Mouse (Mus musculus): ENCODE data around the gene Lrrn4. TPM values are rescaled to one million over a fixed set of nuclear protein-coding genes. Genes with fewer than 3 reads are reported as not detected.

Lrrn4 gene
- polyA plus RNA-seq, 1 experiment = not detected

DNA sequence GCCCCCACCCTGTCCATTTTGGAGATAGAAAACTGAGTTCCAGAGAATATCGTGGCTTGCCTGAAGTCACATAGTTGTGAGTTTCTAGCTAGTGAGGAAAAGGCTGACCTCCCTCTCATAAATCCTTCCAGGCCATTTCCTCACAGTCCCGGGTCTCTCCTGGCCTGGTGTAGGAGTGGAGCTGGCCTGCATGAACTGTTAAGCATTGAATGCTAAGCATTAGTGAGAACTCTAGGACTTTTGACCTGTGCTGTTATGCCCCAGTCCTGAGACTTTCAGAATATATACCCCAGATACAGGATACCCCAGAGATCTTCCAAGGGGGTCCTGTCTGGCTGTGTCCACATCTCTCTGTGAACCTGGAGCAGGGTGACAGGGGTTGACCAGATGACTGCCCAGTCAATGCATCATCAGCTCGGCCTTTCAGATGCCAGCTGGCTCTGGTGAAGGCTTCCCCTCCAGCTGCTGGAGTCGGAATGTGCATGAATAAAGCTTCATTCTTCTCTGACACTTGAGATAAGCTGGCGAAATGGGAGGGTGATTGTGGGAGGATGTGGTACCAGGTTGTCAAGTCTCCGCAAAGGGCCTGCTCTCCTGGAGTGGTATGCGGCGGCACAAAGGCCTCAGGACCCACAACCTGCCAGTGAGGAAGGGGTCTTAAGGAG is 3.7 kb upstream of the Lrrn4 start:
- TF ChIP-seq POLR2A (IDR thresholded peaks at IDR 0.05; ENCODE audit: borderline replicate concordance, control insufficient read depth, low read depth, low read length) (no peak), CTCF (IDR thresholded peaks at IDR 0.05; ENCODE audit: control insufficient read depth, insufficient read depth, low read length) (no peak)
- WGBS = 76% methylated on average over 8 of the region's 8 CpGs
- Histone ChIP-seq H3K4me1 (ENCODE audit: control insufficient read depth, insufficient read depth, low read length) (peaks cover 1% of the 10 kb centered on the region), H3K27ac (ENCODE audit: control insufficient read depth, insufficient read depth, low read depth, low read length, poor library complexity) (no peak overlapping the region), H3K4me3 (replicated peaks; ENCODE audit: control insufficient read depth, low read depth, low read length) (no peak overlapping the region)

DNA sequence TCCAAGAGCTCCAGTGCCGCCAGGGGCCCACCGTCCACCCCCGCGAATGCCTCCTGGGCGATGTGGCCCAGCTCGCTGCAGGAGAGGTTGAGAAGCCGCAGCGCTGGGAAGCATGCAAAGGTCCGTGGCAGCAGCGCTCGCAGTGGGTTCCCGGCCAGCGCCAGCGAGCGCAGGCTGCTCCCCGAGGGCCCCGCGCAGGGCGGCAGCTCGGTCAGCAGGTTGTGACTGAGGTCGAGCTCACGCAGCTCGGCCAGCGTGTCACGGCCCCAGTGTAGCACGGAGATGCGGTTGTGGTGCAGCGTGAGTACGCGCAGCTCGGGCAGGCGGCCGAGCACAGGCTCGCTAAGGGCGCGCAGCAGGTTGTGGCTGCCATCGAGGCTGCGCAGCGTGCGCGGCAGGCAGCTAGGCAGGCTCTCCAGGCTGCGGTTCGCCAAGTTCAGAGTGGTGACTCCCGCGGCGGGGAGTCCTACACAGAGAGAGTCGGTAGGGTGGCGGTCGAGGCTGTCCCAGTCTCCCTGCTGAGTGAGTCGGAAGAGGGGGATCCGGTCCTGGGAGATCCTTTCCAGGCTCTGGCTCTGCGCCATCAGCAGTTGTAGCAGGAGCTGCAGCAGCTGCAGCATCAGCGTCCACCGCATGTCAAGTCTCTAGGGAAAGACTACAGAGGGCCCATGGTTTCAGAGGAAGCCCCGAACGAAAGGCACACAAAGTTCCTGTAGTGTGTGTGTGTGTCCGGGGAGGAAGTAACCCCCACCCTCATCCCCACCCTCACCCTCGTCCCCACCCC is 1.2 kb downstream of the Lrrn4 start:
- Histone ChIP-seq H3K27ac (ENCODE audit: control insufficient read depth, insufficient read depth, low read depth, low read length, poor library complexity) (peak overlapping the region; percentile 45; the same call in 1 of the 2 replicates), H3K4me3 (replicated peaks; ENCODE audit: control insufficient read depth, low read depth, low read length) (peak overlapping the region; percentile 70), H3K4me1 (ENCODE audit: control insufficient read depth, insufficient read depth, low read length) (peaks cover 1% of the 10 kb centered on the region)
- no peak for TF ChIP-seq CTCF (IDR thresholded peaks at IDR 0.05; ENCODE audit: control insufficient read depth, insufficient read depth, low read length)
- TF ChIP-seq POLR2A (IDR thresholded peaks at IDR 0.05; ENCODE audit: borderline replicate concordance, control insufficient read depth, low read depth, low read length) = no peak; the same call in 1 of the 2 replicates
- under 1% methylated on average over 58 of the region's 58 CpGs for WGBS

DNA sequence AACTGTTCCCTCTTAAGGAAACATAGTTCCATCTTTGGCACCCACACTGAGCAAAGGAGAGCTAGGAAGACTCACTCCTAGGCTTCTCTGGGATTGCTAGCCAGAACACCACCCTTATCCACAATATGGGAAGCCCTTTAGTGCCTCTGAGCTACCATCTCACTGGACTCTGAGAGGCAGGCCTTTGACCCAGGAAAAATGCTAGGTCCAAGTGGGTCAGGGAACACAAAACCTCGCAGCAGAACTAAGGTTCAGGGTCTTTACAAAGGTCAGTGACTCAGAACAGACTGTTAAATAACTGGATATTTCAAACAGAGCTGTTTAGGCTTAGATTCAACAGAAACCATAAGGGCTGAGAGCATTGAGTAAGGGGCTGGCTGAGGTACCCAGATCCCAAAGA is 3.7 kb downstream of the Lrrn4 start:
- no peak for TF ChIP-seq POLR2A (IDR thresholded peaks at IDR 0.05; ENCODE audit: borderline replicate concordance, control insufficient read depth, low read depth, low read length)
- TF ChIP-seq CTCF (IDR thresholded peaks at IDR 0.05; ENCODE audit: control insufficient read depth, insufficient read depth, low read length) = no peak
- no peak overlapping the region for H3K4me3 ChIP-seq (replicated peaks; ENCODE audit: control insufficient read depth, low read depth, low read length)

DNA sequence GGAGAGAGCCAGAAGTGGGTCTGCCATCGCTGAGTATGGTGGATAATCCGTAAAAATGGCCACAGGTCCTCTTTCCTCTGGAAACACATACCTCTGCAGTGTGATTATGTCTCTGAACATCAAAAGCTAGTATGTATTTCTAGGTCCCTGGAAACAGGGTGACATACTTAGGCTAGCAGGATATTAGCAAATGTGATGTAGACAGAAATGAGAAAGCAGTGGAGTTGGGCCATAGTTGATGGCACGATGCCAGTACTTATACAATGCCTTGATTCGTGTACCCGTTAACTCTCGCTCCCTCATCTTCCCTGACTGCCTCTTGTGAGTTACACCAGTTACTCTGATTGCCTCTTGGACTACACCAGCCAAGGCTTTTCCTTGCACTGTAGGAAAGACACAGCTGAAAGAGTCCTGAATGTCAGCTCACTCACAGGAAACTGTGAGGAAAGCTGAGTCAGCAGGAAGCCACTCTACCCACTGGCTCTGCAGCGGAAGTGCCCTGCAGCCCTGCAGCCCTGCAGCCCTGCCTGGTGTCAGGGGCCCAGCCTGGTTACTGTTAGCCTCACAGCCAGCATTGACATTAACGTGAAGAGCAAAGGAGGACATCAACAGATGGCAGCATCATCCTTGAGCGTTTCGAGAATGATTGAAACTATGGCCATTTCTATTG is 6.9 kb downstream of the Lrrn4 start:
- TF ChIP-seq POLR2A (IDR thresholded peaks at IDR 0.05; ENCODE audit: borderline replicate concordance, control insufficient read depth, low read depth, low read length) (no peak), CTCF (IDR thresholded peaks at IDR 0.05; ENCODE audit: control insufficient read depth, insufficient read depth, low read length) (no peak)
- H3K4me1 ChIP-seq (ENCODE audit: control insufficient read depth, insufficient read depth, low read length) = peaks cover 5% of the 10 kb centered on the region

More for the DNA sequence above, 3.7 kb downstream of the Lrrn4 start:
- peaks cover 3% of the 10 kb centered on the region for H3K4me1 ChIP-seq (ENCODE audit: control insufficient read depth, insufficient read depth, low read length)
- 78% methylated on average over 1 of the region's 1 CpGs for WGBS
- H3K27ac ChIP-seq (ENCODE audit: control insufficient read depth, insufficient read depth, low read depth, low read length, poor library complexity) = no peak overlapping the region

DNA sequence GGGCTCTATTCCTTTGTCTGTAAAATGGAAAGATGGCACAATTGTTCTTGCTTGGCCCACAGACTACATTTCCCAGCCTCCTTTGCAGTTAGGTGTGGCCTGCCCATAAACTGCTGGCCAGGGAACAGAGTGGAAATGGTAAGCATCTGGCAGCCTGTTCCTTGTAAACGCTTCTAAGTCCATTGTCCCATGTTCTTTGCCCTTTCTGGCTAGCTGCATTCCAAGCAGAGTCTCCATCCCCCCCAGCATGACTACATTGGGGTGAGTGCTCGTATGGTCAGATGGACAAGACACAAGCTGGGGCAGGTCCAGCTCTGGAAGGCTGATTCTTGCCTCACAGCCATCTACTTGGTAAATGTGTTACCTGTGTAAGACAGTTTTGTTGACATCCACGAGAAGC is 9.0 kb downstream of the Lrrn4 start:
- Histone ChIP-seq H3K27ac (ENCODE audit: control insufficient read depth, insufficient read depth, low read depth, low read length, poor library complexity) (no peak overlapping the region), H3K4me1 (ENCODE audit: control insufficient read depth, insufficient read depth, low read length) (peaks cover 5% of the 10 kb centered on the region), H3K4me3 (replicated peaks; ENCODE audit: control insufficient read depth, low read depth, low read length) (no peak overlapping the region)
- TF ChIP-seq CTCF (IDR thresholded peaks at IDR 0.05; ENCODE audit: control insufficient read depth, insufficient read depth, low read length) (no peak), POLR2A (IDR thresholded peaks at IDR 0.05; ENCODE audit: borderline replicate concordance, control insufficient read depth, low read depth, low read length) (no peak)
- 77% methylated on average over 3 of the region's 3 CpGs for WGBS

More for the DNA sequence above, 6.9 kb downstream of the Lrrn4 start:
- no peak overlapping the region for H3K4me3 ChIP-seq (replicated peaks; ENCODE audit: control insufficient read depth, low read depth, low read length)
- peak overlapping the region; percentile 12; the same call in 1 of the 2 replicates for H3K27ac ChIP-seq (ENCODE audit: control insufficient read depth, insufficient read depth, low read depth, low read length, poor library complexity)
- WGBS = 29% methylated on average over 10 of the region's 10 CpGs

DNA sequence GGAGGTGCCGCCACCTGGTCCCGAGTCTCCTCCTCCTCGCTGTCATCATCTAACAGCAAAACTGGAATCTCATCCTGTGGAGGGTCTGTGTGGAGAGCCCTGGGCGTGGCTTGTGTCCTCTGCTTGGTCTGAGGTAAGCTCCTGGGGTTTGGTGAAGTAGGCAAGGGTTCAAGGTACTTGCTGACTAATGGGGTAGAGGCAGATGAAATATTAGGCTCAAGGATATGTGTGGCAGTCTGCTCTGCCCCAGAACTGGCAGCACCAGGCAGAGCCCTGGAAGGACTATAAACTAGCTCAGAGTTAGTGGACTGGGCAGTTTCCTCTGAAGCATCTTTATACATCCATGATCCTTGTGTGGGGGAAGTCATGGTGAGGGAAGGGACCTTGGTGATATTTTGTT is 10.4 kb downstream of the Lrrn4 start:
- no peak for TF ChIP-seq CTCF (IDR thresholded peaks at IDR 0.05; ENCODE audit: control insufficient read depth, insufficient read depth, low read length)
- TF ChIP-seq POLR2A (IDR thresholded peaks at IDR 0.05; ENCODE audit: borderline replicate concordance, control insufficient read depth, low read depth, low read length) = no peak
- H3K4me3 ChIP-seq (replicated peaks; ENCODE audit: control insufficient read depth, low read depth, low read length) = no peak overlapping the region
- no peak overlapping the region for H3K27ac ChIP-seq (ENCODE audit: control insufficient read depth, insufficient read depth, low read depth, low read length, poor library complexity)
- H3K4me1 ChIP-seq (ENCODE audit: control insufficient read depth, insufficient read depth, low read length) = peaks cover 5% of the 10 kb centered on the region
- WGBS = 80% methylated on average over 4 of the region's 4 CpGs

DNA sequence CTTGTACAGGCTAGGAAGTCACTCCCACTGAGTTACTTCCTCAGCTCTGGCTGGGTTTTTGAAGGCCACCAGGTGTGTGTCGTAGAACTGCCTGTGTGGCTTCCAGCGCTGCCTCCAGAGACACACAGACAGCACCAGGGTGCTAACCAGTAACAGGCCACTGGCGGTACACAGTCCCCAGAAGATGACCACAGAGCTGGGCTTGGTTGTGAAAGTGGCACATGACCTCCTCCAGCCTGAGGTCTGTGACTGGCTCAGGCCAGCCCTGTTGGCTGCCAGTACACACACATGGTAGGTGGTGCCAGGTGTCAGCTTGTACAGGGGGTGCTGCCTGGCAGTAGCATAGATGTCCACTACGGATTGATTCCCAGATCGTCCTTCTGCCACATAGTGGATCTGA is 11.0 kb downstream of the Lrrn4 start:
- TF ChIP-seq CTCF (IDR thresholded peaks at IDR 0.05; ENCODE audit: control insufficient read depth, insufficient read depth, low read length) = no peak
- TF ChIP-seq POLR2A (IDR thresholded peaks at IDR 0.05; ENCODE audit: borderline replicate concordance, control insufficient read depth, low read depth, low read length) = no peak
- Histone ChIP-seq H3K27ac (ENCODE audit: control insufficient read depth, insufficient read depth, low read depth, low read length, poor library complexity) (no peak overlapping the region; the same call in 1 of the 2 replicates), H3K4me3 (replicated peaks; ENCODE audit: control insufficient read depth, low read depth, low read length) (no peak overlapping the region), H3K4me1 (ENCODE audit: control insufficient read depth, insufficient read depth, low read length) (peaks cover 5% of the 10 kb centered on the region)
- WGBS = 71% methylated on average over 5 of the region's 5 CpGs

DNA sequence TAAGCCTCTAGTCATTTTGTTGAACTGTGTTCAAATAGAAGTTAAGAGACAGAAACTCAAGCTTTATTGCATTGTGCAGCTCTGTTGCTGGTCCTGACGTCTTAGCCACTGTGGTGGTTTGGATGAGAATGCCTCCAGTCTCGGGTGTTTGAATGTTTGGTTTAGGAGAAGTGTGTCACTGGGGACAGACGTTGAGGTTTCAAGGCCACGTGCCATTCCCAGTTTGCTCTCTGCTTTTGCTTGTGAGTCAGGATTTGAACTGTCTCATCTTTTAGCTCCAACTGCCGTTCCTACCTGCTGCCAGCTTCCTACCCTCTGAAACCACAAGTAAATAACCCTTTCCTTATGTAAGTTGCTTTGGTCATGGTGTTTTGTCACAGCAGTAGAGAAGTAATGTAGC is 13.2 kb downstream of the Lrrn4 start:
- Histone ChIP-seq H3K4me1 (ENCODE audit: control insufficient read depth, insufficient read depth, low read length) (peaks cover 3% of the 10 kb centered on the region), H3K4me3 (replicated peaks; ENCODE audit: control insufficient read depth, low read depth, low read length) (no peak overlapping the region), H3K27ac (ENCODE audit: control insufficient read depth, insufficient read depth, low read depth, low read length, poor library complexity) (peak overlapping the region; percentile 19; the same call in 1 of the 2 replicates)
- whole genome bisulfite sequencing = 31% methylated on average over 5 of the region's 5 CpGs
- TF ChIP-seq POLR2A (IDR thresholded peaks at IDR 0.05; ENCODE audit: borderline replicate concordance, control insufficient read depth, low read depth, low read length) (no peak), CTCF (IDR thresholded peaks at IDR 0.05; ENCODE audit: control insufficient read depth, insufficient read depth, low read length) (no peak)
